Mouse (Mus musculus) large intestine, adult 2 months (tissue): ENCODE data around the gene Dtx3. TPM values are rescaled to one million over a fixed set of nuclear protein-coding genes. Genes with fewer than 3 reads are reported as not detected.
A peak's percentile ranks its signal among the peaks of the same experiment; 100 is the strongest.

Experiments used
- DNase-seq: peaks from one replicate; pipeline ENCODE4 v3.0.0-alpha.2; 2012; ENCODE audit warnings: low read depth, low spot score
- WGBS: fragments of 180-500 bp; shearing (Covaris S2); methylation state at CpG from one replicate; pipeline ENCODE4 v1.1.7; 2018; 5-methylcytosine and 5-hydroxymethylcytosine counted together
- polyA plus RNA-seq: library from polyadenylated mRNA; depleted of rRNA; stranded (reverse); fragments of >200 nt; gene quantifications from 2 replicates; pipeline ENCODE4 v1.2.3, GENCODE M21; 2012; rRNA removed

Dtx3 gene
- polyA plus RNA-seq = 38.0 and 47.9 TPM in 2 replicates

GRCm38 (mm10) chr10:127195328-127196129 is at the start of gene Dtx3:
Gene Dtx3 (minus strand): TSS chr10:127195728.
- WGBS = 3% methylated on average over 43 of the region's 47 CpGs
- DNase-seq = no peak

- 63% methylated on average over 18 of the region's 18 CpGs for WGBS
- DNase-seq = no peak
These were observed 42.8 kb upstream of the Dtx3 start for GRCm38 (mm10) chr10:127238241-127238824.

DNA sequence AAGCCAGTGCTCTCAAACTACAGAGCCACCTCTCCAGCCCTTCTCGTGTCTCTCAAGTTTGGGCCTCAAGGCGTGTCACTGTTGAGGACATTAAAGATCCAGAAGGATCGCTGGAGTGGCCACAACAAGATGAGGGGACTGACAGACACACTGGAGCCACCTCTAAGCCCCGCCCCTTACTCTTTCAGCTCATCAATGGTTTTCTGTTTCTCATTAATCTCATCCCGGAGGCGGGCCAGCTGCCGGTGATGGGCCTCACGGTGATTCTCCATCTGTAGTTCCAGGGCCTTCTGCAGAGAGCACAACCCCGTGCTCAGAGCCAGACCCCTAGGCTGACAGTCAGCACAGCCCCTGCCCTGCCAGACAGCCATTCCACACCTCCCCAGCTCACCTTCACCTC is 41.0 kb upstream of the Dtx3 start:
- DNase-seq = no peak
- 35% methylated on average over 9 of the region's 9 CpGs for WGBS

- WGBS = 57% methylated on average over 9 of the region's 9 CpGs
- DNase-seq = no peak
These were observed 37.6 kb upstream of the Dtx3 start for GRCm38 (mm10) chr10:127233141-127233540.

GRCm38 (mm10) chr10:127231741-127232140 is 36.2 kb upstream of the Dtx3 start:
- 65% methylated on average over 14 of the region's 14 CpGs for WGBS
- no peak for DNase-seq

- no peak for DNase-seq
- 44% methylated on average over 12 of the region's 12 CpGs for WGBS
These were observed 35.2 kb upstream of the Dtx3 start for GRCm38 (mm10) chr10:127230693-127231092.

DNA sequence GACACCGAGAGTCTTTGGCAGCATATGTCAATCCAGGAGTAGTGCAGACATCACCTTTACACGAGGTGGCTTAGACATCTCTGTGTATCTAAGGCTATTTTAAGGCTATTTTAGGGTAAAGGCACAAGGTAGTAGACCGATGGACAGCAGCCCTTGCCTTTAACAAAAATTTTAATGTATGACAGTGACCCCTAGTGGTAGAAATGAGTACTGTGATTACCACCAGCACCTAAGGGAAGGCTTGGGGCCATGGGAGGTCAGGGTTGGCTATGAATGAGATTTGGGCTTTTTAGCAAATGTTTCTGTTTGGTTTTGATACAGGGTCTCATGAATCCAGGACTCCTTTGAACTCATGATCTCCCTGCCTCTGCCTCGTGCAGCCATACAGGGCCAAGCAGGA is 33.4 kb upstream of the Dtx3 start:
- 18% methylated on average over 4 of the region's 4 CpGs for WGBS
- DNase-seq = peak; percentile 59

DNA sequence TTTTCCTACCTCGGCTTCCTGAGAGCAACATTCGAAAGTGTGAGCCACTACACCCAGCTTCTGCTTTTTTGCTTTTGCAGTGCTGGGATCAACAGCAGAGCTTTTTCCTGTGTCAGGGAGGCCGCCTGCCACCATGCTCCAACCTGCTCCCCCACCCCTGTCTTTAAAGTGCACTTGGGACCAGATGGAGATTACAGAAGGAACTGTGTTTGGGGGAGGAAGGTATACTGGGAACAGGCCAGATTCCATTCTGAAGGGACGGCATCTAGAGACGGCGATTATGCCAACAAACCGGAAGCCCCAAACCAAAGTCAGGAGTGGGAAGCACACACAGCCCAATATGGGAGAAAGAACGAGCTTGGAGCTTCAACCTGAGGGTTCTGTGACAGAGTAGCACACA is 31.6 kb upstream of the Dtx3 start:
- WGBS = 76% methylated on average over 8 of the region's 8 CpGs
- no peak for DNase-seq

- no peak for DNase-seq
- 71% methylated on average over 8 of the region's 8 CpGs for WGBS
These were observed 30.9 kb upstream of the Dtx3 start for GRCm38 (mm10) chr10:127226318-127226895.

GRCm38 (mm10) chr10:127225732-127226131 is 30.2 kb upstream of the Dtx3 start:
- no peak for DNase-seq
- WGBS = 50% methylated on average over 10 of the region's 10 CpGs

DNA sequence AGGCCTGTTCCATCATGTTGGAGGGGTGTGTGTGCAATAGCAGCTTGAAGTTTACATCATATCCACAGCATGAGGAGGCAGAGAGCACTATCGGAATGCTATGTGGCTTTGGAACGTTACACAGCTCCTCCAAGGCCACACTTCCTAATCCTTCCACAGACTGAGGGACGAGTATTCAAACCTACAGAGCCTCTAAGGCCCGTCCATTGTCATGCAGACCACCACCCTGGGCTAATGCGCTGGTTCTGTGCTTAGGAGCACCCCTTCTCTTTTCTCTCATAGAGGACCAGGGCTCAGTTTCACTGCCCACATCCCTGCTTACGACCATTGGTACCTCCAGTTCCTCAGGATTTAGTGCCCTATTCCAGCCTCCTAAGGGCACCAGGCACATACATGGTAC is 29.7 kb upstream of the Dtx3 start:
- no peak for DNase-seq
- WGBS = 62% methylated on average over 6 of the region's 6 CpGs

DNA sequence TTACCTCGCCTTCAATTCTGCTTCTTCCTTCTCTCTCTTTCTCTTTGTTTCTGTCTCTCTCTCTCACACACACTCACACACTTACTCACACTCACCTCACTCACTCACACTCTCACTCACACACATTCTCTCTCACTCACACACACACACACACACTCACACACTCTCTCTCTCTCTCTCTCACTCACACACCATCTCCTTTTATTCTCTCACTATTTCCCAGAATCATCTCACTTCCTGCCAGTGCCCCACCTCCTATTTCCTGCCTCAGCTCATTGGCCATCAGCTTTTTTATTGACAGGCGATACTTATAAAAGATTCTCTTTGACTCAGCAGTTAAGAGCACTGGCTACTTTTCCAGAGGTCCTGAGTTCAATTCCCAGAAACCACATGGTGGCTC is 22.8 kb upstream of the Dtx3 start:
- DNase-seq = no peak
- 91% methylated on average over 2 of the region's 2 CpGs for WGBS

DNA sequence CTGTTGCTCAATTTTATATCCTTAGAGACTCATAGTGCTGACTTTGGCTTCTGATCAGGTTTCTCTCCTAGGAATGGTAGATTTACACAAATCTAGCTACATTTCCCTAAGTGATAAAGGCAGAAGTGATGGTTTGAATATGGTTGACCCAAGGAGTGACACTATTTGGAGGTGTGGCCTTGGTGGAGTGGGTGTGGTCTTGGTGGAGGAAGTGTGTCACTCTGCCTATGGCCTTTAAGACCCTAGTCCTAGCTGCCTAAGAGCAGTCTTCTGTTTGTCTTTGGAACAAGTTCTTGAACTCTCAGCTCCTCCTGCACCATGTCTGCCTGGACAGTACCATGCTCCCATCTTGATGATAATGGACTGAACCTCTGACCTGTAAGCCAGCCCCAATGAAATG is 21.6 kb upstream of the Dtx3 start:
- no peak for DNase-seq

DNA sequence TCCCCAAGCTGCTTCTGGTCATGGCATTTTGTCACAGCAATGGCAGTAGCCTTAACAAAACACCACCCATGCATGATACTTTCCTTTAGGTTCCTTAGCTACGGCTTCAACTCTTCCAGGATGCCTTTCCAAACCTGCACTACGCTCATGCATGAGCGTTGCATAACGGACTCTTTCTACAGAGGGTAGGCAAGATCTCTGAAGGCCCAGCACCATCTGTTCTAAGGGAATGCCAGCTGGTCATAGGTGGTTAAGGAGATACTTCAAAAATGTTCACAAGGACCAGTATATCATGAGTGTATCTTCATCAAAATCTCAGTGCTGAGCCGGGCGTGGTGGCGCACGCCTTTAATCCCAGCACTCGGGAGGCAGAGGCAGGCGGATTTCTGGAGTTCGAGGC is 20.9 kb upstream of the Dtx3 start:
- no peak for DNase-seq
- 96% methylated on average over 11 of the region's 11 CpGs for WGBS

DNA sequence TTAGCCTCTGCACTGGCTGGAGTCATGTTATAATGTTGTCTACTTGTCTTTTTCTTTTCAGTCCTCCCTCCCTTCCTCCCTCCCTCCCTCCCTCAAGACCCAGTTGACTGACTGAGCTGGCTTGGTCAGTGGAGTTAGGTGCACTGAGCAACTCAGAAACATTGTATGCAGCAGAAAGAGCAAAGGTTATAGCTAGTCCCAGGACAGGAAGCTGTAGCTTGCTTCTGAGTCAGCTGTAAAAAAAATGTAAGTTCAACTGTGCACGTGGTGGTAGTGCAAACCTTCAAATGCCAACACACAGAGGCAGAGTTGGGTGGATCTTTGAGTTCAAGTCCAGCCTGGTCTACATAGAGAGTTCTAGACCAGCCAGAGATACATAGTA is 18.9 kb upstream of the Dtx3 start:
- no peak for DNase-seq
- WGBS = 5% methylated on average over 1 of the region's 1 CpGs

- no peak for DNase-seq
- 78% methylated on average over 13 of the region's 13 CpGs for WGBS
These were observed 18.3 kb upstream of the Dtx3 start for GRCm38 (mm10) chr10:127213704-127214421.

GRCm38 (mm10) chr10:127213272-127213671 is 17.7 kb upstream of the Dtx3 start:
- 73% methylated on average over 8 of the region's 8 CpGs for WGBS
- DNase-seq = no peak

DNA sequence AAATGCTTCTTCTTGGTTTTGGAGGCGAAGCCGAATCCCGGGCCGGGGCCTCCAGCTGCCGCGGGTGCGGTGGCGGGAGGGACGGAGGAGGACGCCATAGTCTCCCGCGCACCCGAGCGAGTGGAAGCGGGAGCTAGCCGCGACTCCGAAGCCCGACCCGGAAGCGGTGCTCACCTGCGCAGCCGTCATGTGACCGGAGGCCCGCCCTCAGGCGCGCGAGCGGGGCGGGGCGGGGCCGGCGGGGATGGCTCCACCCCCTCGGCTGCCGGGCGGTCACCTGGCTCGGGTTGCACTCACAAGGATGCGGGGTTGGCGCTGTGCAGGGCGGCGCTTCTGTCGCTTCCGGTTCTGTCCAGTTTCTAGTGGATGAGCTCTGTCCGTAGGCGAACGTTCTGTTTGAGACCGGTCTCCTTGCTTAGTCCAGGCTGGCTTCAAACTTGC is 15.9 kb upstream of the Dtx3 start, which contains the start of gene Pip4k2c:
Gene Pip4k2c (minus strand): TSS at position 172 of the 441 bp plus-strand sequence.
- peak; percentile 60 for DNase-seq
- WGBS = under 1% methylated on average over 47 of the region's 47 CpGs

DNA sequence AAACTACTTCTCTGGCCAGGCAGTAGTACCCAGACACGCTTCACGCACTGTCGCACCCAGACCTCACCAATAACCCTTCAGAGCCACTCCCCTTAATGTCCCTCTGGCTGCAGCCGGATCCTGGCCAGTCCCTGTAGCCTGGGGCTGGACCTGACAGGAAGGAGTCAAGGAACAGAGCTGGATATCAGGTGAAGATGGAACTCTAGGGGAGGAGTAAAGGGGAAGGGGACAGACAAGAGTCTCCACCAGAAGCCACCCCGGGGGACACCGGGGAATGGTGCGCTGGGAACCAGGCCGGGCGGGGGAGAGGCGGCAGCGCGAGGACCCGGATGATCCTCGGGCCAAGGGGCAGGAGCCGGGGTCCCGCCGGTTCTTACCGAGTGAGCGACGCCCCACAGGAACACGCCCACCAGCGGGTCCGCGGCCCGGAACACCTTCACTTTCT is 15.5 kb upstream of the Dtx3 start:
- DNase-seq = peak; percentile 44
- WGBS = under 1% methylated on average over 25 of the region's 25 CpGs

- WGBS = 85% methylated on average over 13 of the region's 13 CpGs
- no peak for DNase-seq
These were observed 14.5 kb upstream of the Dtx3 start for GRCm38 (mm10) chr10:127209928-127210570.
